Mouse (Mus musculus) thymus, postnatal 0 days (tissue): ENCODE measurements at regions not wholly inside any gene's neighbourhood (a gene's known extent, or its start where the extent isn't known, plus 50 kb on each side); places are given as distances from the start of the nearest gene placed in this dataset.

Experiments
- DNase-seq: peaks from one replicate; pipeline ENCODE4 v3.0.0-alpha.2; 2015; ENCODE audit warnings: low spot score

- DNase-seq: no peak
Measured at GRCm38 (mm10) chr10:91236844-91237243, 55.7 kb upstream of the Tmpo start.

- DNase-seq: no peak
Measured at GRCm38 (mm10) chr10:91234709-91235108, 53.6 kb upstream of the Tmpo start.
